Mouse (Mus musculus) limb, embryonic 12.5 days (tissue): ENCODE data around the gene Zmiz1. TPM values are rescaled to one million over a fixed set of nuclear protein-coding genes. Genes with fewer than 3 reads are reported as not detected.

ENCODE experiments used
- ATAC-seq: fragments of 200-750 bp; cut with Nextera tagmentation; 2 replicates; pipeline ENCODE4 v1.8.0; 2017; ENCODE audit warnings: low read depth, moderate TSS enrichment; ENCODE audit not compliant: insufficient number of reproducible peaks, insufficient read depth, low FRiP score, low TSS enrichment
- H3K27ac ChIP-seq: fragments of 300-500 bp; sonication (generic); 2 replicates; pipeline ENCODE4 v1.5.1; 2016; ENCODE audit warnings: mild to moderate bottlenecking, moderate library complexity
- H3K27me3 ChIP-seq: fragments of 300-500 bp; sonication (generic); 2 replicates; pipeline ENCODE4 v1.6.1; 2016; ENCODE audit warnings: mild to moderate bottlenecking, moderate library complexity
- H3K36me3 ChIP-seq: fragments of 300-500 bp; sonication (generic); 2 replicates; pipeline ENCODE4 v1.6.1; 2016; ENCODE audit warnings: mild to moderate bottlenecking, moderate library complexity
- H3K4me1 ChIP-seq: fragments of 300-500 bp; sonication (generic); replicated peaks from 2 replicates; pipeline ENCODE4 v1.6.1; 2016
- H3K4me2 ChIP-seq: fragments of 300-500 bp; sonication (generic); 2 replicates; pipeline ENCODE4 v1.6.1; 2016; ENCODE audit warnings: mild to moderate bottlenecking, moderate library complexity
- H3K4me3 ChIP-seq: fragments of 300-500 bp; sonication (generic); replicated peaks from 2 replicates; pipeline ENCODE4 v1.5.1; 2016; ENCODE audit warnings: mild to moderate bottlenecking
- H3K9ac ChIP-seq: fragments of 300-500 bp; sonication (generic); replicated peaks from 2 replicates; pipeline ENCODE4 v1.6.1; 2016; ENCODE audit warnings: mild to moderate bottlenecking, moderate library complexity
- H3K9me3 ChIP-seq: fragments of 300-500 bp; sonication (generic); 2 replicates; pipeline ENCODE4 v1.6.1; 2016; ENCODE audit warnings: mild to moderate bottlenecking, moderate library complexity
- WGBS: fragments of 180-500 bp; shearing (Covaris S2); methylation state at CpG from one replicate; pipeline ENCODE4 v1.1.7; 2016; 5-methylcytosine and 5-hydroxymethylcytosine counted together
- polyA plus RNA-seq: library from polyadenylated mRNA; unstranded; fragments of >200 nt; fragmentation: Nextera tagmentation; extraction: Ambion mirVana; gene quantifications from 2 replicates; pipeline ENCODE4 v1.2.1, GENCODE M21; 2016

Zmiz1 gene
- polyA plus RNA-seq, 1 experiment from 2014 or later, result 53.4 TPM

GRCm38 (mm10) chr14:25494778-25495177, 35.8 kb downstream of the Zmiz1 start:
- no peak overlapping the region for H3K9ac ChIP-seq
- peaks cover 3% of the 10 kb centered on the region; the same call in 1 of the 2 replicates for H3K36me3 ChIP-seq
- H3K4me1 ChIP-seq, result peaks cover 100% of the 10 kb centered on the region
- ATAC-seq, result no peak
- no peak overlapping the region for H3K4me3 ChIP-seq
- no peak overlapping the region for H3K4me2 ChIP-seq
- H3K9me3 ChIP-seq, result no peaks in the 10 kb centered on the region
- no peak overlapping the region for H3K27ac ChIP-seq
- no peaks in the 10 kb centered on the region for H3K27me3 ChIP-seq
- WGBS, result 84% methylated on average over 3 of the region's 3 CpGs

- H3K27ac ChIP-seq, result no peak overlapping the region; the same call in 1 of the 2 replicates
- WGBS, result 57% methylated on average over 2 of the region's 2 CpGs
- H3K27me3 ChIP-seq, result no peaks in the 10 kb centered on the region
- ATAC-seq, result no peak
- no peak overlapping the region for H3K4me2 ChIP-seq
- H3K9me3 ChIP-seq, result no peaks in the 10 kb centered on the region
- H3K4me1 ChIP-seq, result peaks cover 100% of the 10 kb centered on the region
- H3K36me3 ChIP-seq, result peaks cover 4% of the 10 kb centered on the region; the same call in 1 of the 2 replicates
- H3K4me3 ChIP-seq, result no peak overlapping the region
- no peak overlapping the region for H3K9ac ChIP-seq
Observed at GRCm38 (mm10) chr14:25496116-25496515, 37.1 kb downstream of the Zmiz1 start.

- peak overlapping the region; percentile 71 for H3K27ac ChIP-seq
- peak overlapping the region; percentile 42; the same call in 1 of the 2 replicates for H3K9ac ChIP-seq
- WGBS, result 63% methylated on average over 3 of the region's 3 CpGs
- H3K4me3 ChIP-seq, result no peak overlapping the region
- 0 out of 2 replicates have a peak overlapping the region, but pooled peaks have one; percentile 25 for H3K4me2 ChIP-seq
- H3K36me3 ChIP-seq, result peaks cover 4% of the 10 kb centered on the region; the same call in 1 of the 2 replicates
- H3K27me3 ChIP-seq, result no peaks in the 10 kb centered on the region
- ATAC-seq, result no peak
- H3K4me1 ChIP-seq, result peaks cover 100% of the 10 kb centered on the region
- H3K9me3 ChIP-seq, result no peaks in the 10 kb centered on the region
Observed at GRCm38 (mm10) chr14:25496989-25497388, 38.0 kb downstream of the Zmiz1 start.

GRCm38 (mm10) chr14:25497596-25497995, 38.6 kb downstream of the Zmiz1 start:
- 16% methylated on average over 8 of the region's 8 CpGs for WGBS
- no peak overlapping the region; the same call in 1 of the 2 replicates for H3K4me3 ChIP-seq
- peaks cover 95% of the 10 kb centered on the region for H3K4me1 ChIP-seq
- no peak for ATAC-seq
- peak overlapping the region; percentile 42; the same call in 1 of the 2 replicates for H3K9ac ChIP-seq
- peak overlapping the region; percentile 25; the same call in 1 of the 2 replicates for H3K4me2 ChIP-seq
- H3K27ac ChIP-seq, result peak overlapping the region; percentile 71
- no peaks in the 10 kb centered on the region for H3K9me3 ChIP-seq
- peaks cover 7% of the 10 kb centered on the region for H3K36me3 ChIP-seq
- H3K27me3 ChIP-seq, result no peaks in the 10 kb centered on the region

- Histone ChIP-seq H3K27ac (peak overlapping the region; percentile 74; the same call in 1 of the 2 replicates), H3K36me3 (peaks cover 15% of the 10 kb centered on the region), H3K9me3 (no peaks in the 10 kb centered on the region), H3K9ac (no peak overlapping the region), H3K27me3 (no peaks in the 10 kb centered on the region), H3K4me2 (peak overlapping the region; percentile 25), H3K4me3 (no peak overlapping the region), H3K4me1 (peaks cover 88% of the 10 kb centered on the region)
- ATAC-seq, result no peak
- 13% methylated on average over 7 of the region's 7 CpGs for WGBS
Observed at GRCm38 (mm10) chr14:25498367-25498766, 39.4 kb downstream of the Zmiz1 start.

GRCm38 (mm10) chr14:25499526-25499925, 40.5 kb downstream of the Zmiz1 start:
- peak overlapping the region; percentile 74; the same call in 1 of the 2 replicates for H3K27ac ChIP-seq
- ATAC-seq, result no peak
- H3K4me2 ChIP-seq, result no peak overlapping the region
- H3K4me3 ChIP-seq, result no peak overlapping the region
- H3K36me3 ChIP-seq, result peaks cover 27% of the 10 kb centered on the region
- WGBS, result 66% methylated on average over 3 of the region's 3 CpGs
- no peaks in the 10 kb centered on the region for H3K9me3 ChIP-seq
- no peaks in the 10 kb centered on the region for H3K27me3 ChIP-seq
- H3K9ac ChIP-seq, result no peak overlapping the region
- H3K4me1 ChIP-seq, result peaks cover 76% of the 10 kb centered on the region

- Histone ChIP-seq H3K9me3 (no peaks in the 10 kb centered on the region), H3K36me3 (peaks cover 38% of the 10 kb centered on the region), H3K4me2 (no peak overlapping the region), H3K4me1 (peaks cover 76% of the 10 kb centered on the region), H3K4me3 (no peak overlapping the region), H3K9ac (no peak overlapping the region), H3K27me3 (no peaks in the 10 kb centered on the region), H3K27ac (no peak overlapping the region)
- 0 out of 2 replicates have a peak, but pooled peaks have one; percentile 18 for ATAC-seq
- 48% methylated on average over 3 of the region's 3 CpGs for WGBS
Observed at GRCm38 (mm10) chr14:25500511-25501120, 41.6 kb downstream of the Zmiz1 start.

GRCm38 (mm10) chr14:25501481-25501880, 42.5 kb downstream of the Zmiz1 start:
- Histone ChIP-seq H3K27ac (no peak overlapping the region), H3K4me2 (no peak overlapping the region), H3K27me3 (no peaks in the 10 kb centered on the region), H3K4me3 (no peak overlapping the region), H3K4me1 (peaks cover 68% of the 10 kb centered on the region), H3K9me3 (no peaks in the 10 kb centered on the region), H3K36me3 (peaks cover 46% of the 10 kb centered on the region), H3K9ac (no peak overlapping the region)
- ATAC-seq, result no peak
- 89% methylated on average over 5 of the region's 5 CpGs for WGBS

GRCm38 (mm10) chr14:25502355-25502754, 43.4 kb downstream of the Zmiz1 start:
- Histone ChIP-seq H3K4me1 (peaks cover 59% of the 10 kb centered on the region), H3K27ac (no peak overlapping the region), H3K27me3 (no peaks in the 10 kb centered on the region), H3K9me3 (no peaks in the 10 kb centered on the region), H3K4me3 (no peak overlapping the region), H3K4me2 (no peak overlapping the region), H3K36me3 (peaks cover 55% of the 10 kb centered on the region), H3K9ac (no peak overlapping the region)
- 87% methylated on average over 3 of the region's 3 CpGs for WGBS
- no peak for ATAC-seq

GRCm38 (mm10) chr14:25504241-25504640, 45.3 kb downstream of the Zmiz1 start:
- H3K9me3 ChIP-seq, result no peaks in the 10 kb centered on the region
- 80% methylated on average over 3 of the region's 3 CpGs for WGBS
- ATAC-seq, result no peak
- H3K9ac ChIP-seq, result no peak overlapping the region
- no peak overlapping the region for H3K4me3 ChIP-seq
- no peak overlapping the region for H3K4me2 ChIP-seq
- peaks cover 53% of the 10 kb centered on the region for H3K4me1 ChIP-seq
- no peak overlapping the region for H3K27ac ChIP-seq
- H3K27me3 ChIP-seq, result no peaks in the 10 kb centered on the region
- H3K36me3 ChIP-seq, result peaks cover 74% of the 10 kb centered on the region

GRCm38 (mm10) chr14:25505201-25505671, 46.3 kb downstream of the Zmiz1 start:
- H3K4me3 ChIP-seq, result no peak overlapping the region
- H3K27me3 ChIP-seq, result no peaks in the 10 kb centered on the region
- no peak overlapping the region for H3K9ac ChIP-seq
- 68% methylated on average over 6 of the region's 6 CpGs for WGBS
- no peaks in the 10 kb centered on the region for H3K9me3 ChIP-seq
- H3K4me1 ChIP-seq, result peaks cover 53% of the 10 kb centered on the region
- H3K4me2 ChIP-seq, result no peak overlapping the region
- H3K27ac ChIP-seq, result 0 out of 2 replicates have a peak overlapping the region, but pooled peaks have one; percentile 5
- ATAC-seq, result no peak
- H3K36me3 ChIP-seq, result peaks cover 80% of the 10 kb centered on the region
